Mouse (Mus musculus) ES-Bruce4 (cell line): ENCODE results near the gene Gm40460.

Source experiments
- CTCF ChIP-seq: IDR thresholded peaks from one replicate; pipeline ENCODE4 v1.8.1; 2011; ENCODE audit warnings: low read depth, low read length
- EP300 ChIP-seq: IDR thresholded peaks from 2 replicates; pipeline ENCODE4 v1.6.1; 2011; ENCODE audit warnings: low read depth, low read length; ENCODE audit not compliant: insufficient read depth
- POLR2A ChIP-seq: IDR thresholded peaks from one replicate; pipeline ENCODE4 v1.8.1; 2011; ENCODE audit warnings: low read length; ENCODE audit not compliant: insufficient read depth

GRCm38 (mm10) chr7:142284023-142284591, 43.2 kb upstream of the Gm40460 start:
- TF ChIP-seq EP300 (no peak), CTCF (no peak), POLR2A (no peak)
